Mouse (Mus musculus) MEL (cell line): ENCODE data around the gene Zdhhc14. TPM values are rescaled to one million over a fixed set of nuclear protein-coding genes. Genes with fewer than 3 reads are reported as not detected.
A peak's percentile ranks its signal among the peaks of the same experiment; 100 is the strongest.

ENCODE experiments used
- DNase-seq: peaks from one replicate; pipeline ENCODE4 v3.0.0; 2011; ENCODE audit warnings: low read depth, low spot score
- H3K27ac ChIP-seq: 2 replicates; pipeline ENCODE4 v1.5.1; 2012; ENCODE audit warnings: low read depth, mild to moderate bottlenecking, control low read depth, low read length, moderate library complexity; ENCODE audit not compliant: control insufficient read depth
- H3K27me3 ChIP-seq, 2 experiments: fragments of 150-350 bp in 1 of 2; sonication (generic) in 1 of 2; 2 replicates each; pipeline ENCODE4 v1.6.1; 2012; ENCODE audit warnings: low read length in 2 of 2, mild to moderate bottlenecking in 2 of 2, improper control_type of control experiment in 1 of 2, moderate library complexity in 1 of 2; ENCODE audit not compliant: insufficient read depth in 2 of 2, control insufficient read depth in 1 of 2
- H3K36me3 ChIP-seq, 2 experiments: 2 replicates each; pipeline ENCODE4 v1.6.1; 2012 to 2014; ENCODE audit warnings: low read length in 2 of 2, improper control_type of control experiment in 1 of 2, inconsistent platforms in 1 of 2, mild to moderate bottlenecking in 1 of 2; ENCODE audit not compliant: insufficient read depth in 2 of 2, control insufficient read depth in 1 of 2
- H3K4me1 ChIP-seq, 2 experiments: fragments of 150-350 bp in 1 of 2; sonication (generic) in 1 of 2; 2 replicates each; pipeline ENCODE4 v1.6.1; 2012; ENCODE audit warnings: low read length in 2 of 2, improper control_type of control experiment in 1 of 2, mild to moderate bottlenecking in 1 of 2; ENCODE audit not compliant: insufficient read depth in 2 of 2, control insufficient read depth in 1 of 2
- H3K4me3 ChIP-seq, 2 experiments: fragments of 150-350 bp in 1 of 2; sonication (generic) in 1 of 2; 2 replicates each; pipeline ENCODE4 v1.5.1; 2012; ENCODE audit warnings: low read depth in 2 of 2, low read length in 2 of 2, mild to moderate bottlenecking in 2 of 2, moderate library complexity in 2 of 2, control low read depth in 1 of 2, improper control_type of control experiment in 1 of 2; ENCODE audit not compliant: control insufficient read depth in 1 of 2, insufficient read depth in 1 of 2
- H3K79me2 ChIP-seq: 2 replicates; pipeline ENCODE4 v1.6.1; 2012; ENCODE audit warnings: mild to moderate bottlenecking, low read length, moderate library complexity; ENCODE audit not compliant: control insufficient read depth, poor library complexity, insufficient read depth
- H3K9ac ChIP-seq: 2 replicates; pipeline ENCODE4 v1.6.1; 2012; ENCODE audit warnings: low read depth, mild to moderate bottlenecking, control low read depth, low read length, moderate library complexity; ENCODE audit not compliant: control insufficient read depth, poor library complexity, severe bottlenecking
- H3K9me3 ChIP-seq: fragments of 150-350 bp; sonication (generic); replicated peaks from 2 replicates; pipeline ENCODE4 v1.6.1; 2012; ENCODE audit warnings: mild to moderate bottlenecking, low read length, improper control_type of control experiment, moderate library complexity; ENCODE audit not compliant: insufficient read depth
- CHD1 ChIP-seq: IDR thresholded peaks from 2 replicates; pipeline ENCODE4 v1.6.1; 2012; ENCODE audit warnings: low read depth, mild to moderate bottlenecking, inconsistent platforms, low read length, improper control_type of control experiment
- CHD2 ChIP-seq: IDR thresholded peaks from 2 replicates; pipeline ENCODE4 v1.6.1; 2011; ENCODE audit warnings: low read length, improper control_type of control experiment
- CTCF ChIP-seq, 3 experiments: IDR thresholded peaks in 2 of 3; conservative IDR thresholded peaks in 1 of 3; 2 replicates each; pipeline ENCODE4 v1.5.1; 2011 to 2012; ENCODE audit warnings: low read length in 3 of 3, low read depth in 2 of 3, mild to moderate bottlenecking in 2 of 3, improper control_type of control experiment in 1 of 3, inconsistent platforms in 1 of 3, mixed read lengths in 1 of 3, moderate library complexity in 1 of 3; ENCODE audit not compliant: control insufficient read depth in 1 of 3, insufficient read depth in 1 of 3, poor library complexity in 1 of 3, severe bottlenecking in 1 of 3
- EP300 ChIP-seq, 2 experiments: IDR thresholded peaks; 2 replicates each; pipeline ENCODE4 v1.6.1; 2011; ENCODE audit warnings: improper control_type of control experiment in 2 of 2, low read length in 2 of 2, low read depth in 1 of 2, mild to moderate bottlenecking in 1 of 2
- ETS1 ChIP-seq: IDR thresholded peaks from 2 replicates; pipeline ENCODE4 v1.6.1; 2012; ENCODE audit warnings: low read depth, mild to moderate bottlenecking, inconsistent platforms, low read length, improper control_type of control experiment, moderate library complexity
- GABPA ChIP-seq: IDR thresholded peaks from 2 replicates; pipeline ENCODE4 v1.6.1; 2012; ENCODE audit warnings: low read depth, mild to moderate bottlenecking, inconsistent platforms, low read length, improper control_type of control experiment, moderate library complexity
- GATA1 ChIP-seq: IDR thresholded peaks from 2 replicates; pipeline ENCODE4 v1.6.1; 2011; ENCODE audit warnings: low read depth, low read length, improper control_type of control experiment
- HCFC1 ChIP-seq: IDR thresholded peaks from 2 replicates; pipeline ENCODE4 v1.6.1; 2012; ENCODE audit warnings: low read depth, mild to moderate bottlenecking, inconsistent platforms, low read length, improper control_type of control experiment, moderate library complexity
- KAT2A ChIP-seq: conservative IDR thresholded peaks from 2 replicates; pipeline ENCODE4 v1.6.1; 2012; ENCODE audit warnings: low read depth, low read length, improper control_type of control experiment, inconsistent platforms
- MAFK ChIP-seq: IDR thresholded peaks from 2 replicates; pipeline ENCODE4 v1.6.1; 2011; ENCODE audit warnings: low read depth, mild to moderate bottlenecking, low read length, improper control_type of control experiment, borderline replicate concordance
- MAX ChIP-seq: IDR thresholded peaks from 2 replicates; pipeline ENCODE4 v1.6.1; 2011; ENCODE audit warnings: low read length, improper control_type of control experiment
- MYC ChIP-seq: IDR thresholded peaks from 2 replicates; pipeline ENCODE4 v1.6.1; 2011; ENCODE audit warnings: low read depth, mild to moderate bottlenecking, low read length, improper control_type of control experiment, moderate library complexity
- NELFE ChIP-seq: IDR thresholded peaks from 2 replicates; pipeline ENCODE4 v1.6.1; 2011; ENCODE audit warnings: low read depth, low read length, improper control_type of control experiment
- POLR2A ChIP-seq, 2 experiments: IDR thresholded peaks; 2 replicates each; pipeline ENCODE4 v1.6.1; 2011 to 2012; ENCODE audit warnings: low read length in 2 of 2, mild to moderate bottlenecking in 2 of 2, control low read depth in 1 of 2, improper control_type of control experiment in 1 of 2, low read depth in 1 of 2, moderate library complexity in 1 of 2; ENCODE audit not compliant: control insufficient read depth in 1 of 2, insufficient read depth in 1 of 2, poor library complexity in 1 of 2
- POLR2AphosphoS5 ChIP-seq: IDR thresholded peaks from 2 replicates; pipeline ENCODE4 v1.6.1; 2012; ENCODE audit warnings: low read depth, borderline replicate concordance, mild to moderate bottlenecking, inconsistent platforms, low read length, moderate library complexity, mixed read lengths
- RAD21 ChIP-seq: IDR thresholded peaks from 2 replicates; pipeline ENCODE4 v1.6.1; 2011; ENCODE audit warnings: mild to moderate bottlenecking, low read depth, low read length, improper control_type of control experiment
- RCOR1 ChIP-seq: IDR thresholded peaks from 2 replicates; pipeline ENCODE4 v1.6.1; 2012; ENCODE audit warnings: low read depth, mild to moderate bottlenecking, inconsistent platforms, low read length, improper control_type of control experiment
- SIN3A ChIP-seq: IDR thresholded peaks from 2 replicates; pipeline ENCODE4 v1.6.1; 2012; ENCODE audit warnings: low read length, improper control_type of control experiment, inconsistent platforms
- TAL1 ChIP-seq: IDR thresholded peaks from 2 replicates; pipeline ENCODE4 v1.6.1; 2012; ENCODE audit warnings: mild to moderate bottlenecking, inconsistent platforms, low read length, moderate library complexity, mixed read lengths
- TCF12 ChIP-seq: IDR thresholded peaks from 2 replicates; pipeline ENCODE4 v1.6.1; 2014; ENCODE audit warnings: low read depth, mild to moderate bottlenecking, inconsistent platforms, low read length, improper control_type of control experiment, moderate library complexity
- USF2 ChIP-seq, 2 experiments: IDR thresholded peaks; 2 replicates each; pipeline ENCODE4 v1.6.1; 2011 to 2012; ENCODE audit warnings: improper control_type of control experiment in 2 of 2, low read length in 2 of 2, borderline replicate concordance in 1 of 2, inconsistent platforms in 1 of 2, low read depth in 1 of 2, mild to moderate bottlenecking in 1 of 2; ENCODE audit not compliant: insufficient read depth in 1 of 2
- ZC3H11A ChIP-seq: IDR thresholded peaks from 2 replicates; pipeline ENCODE4 v1.6.1; 2012; ENCODE audit warnings: low read depth, mild to moderate bottlenecking, inconsistent platforms, low read length, improper control_type of control experiment
- ZKSCAN1 ChIP-seq: IDR thresholded peaks from 2 replicates; pipeline ENCODE4 v1.6.1; 2012; ENCODE audit warnings: low read depth, mild to moderate bottlenecking, inconsistent platforms, low read length, improper control_type of control experiment, moderate library complexity
- ZMIZ1 ChIP-seq: IDR thresholded peaks from 2 replicates; pipeline ENCODE4 v1.6.1; 2012; ENCODE audit warnings: low read depth, mild to moderate bottlenecking, inconsistent platforms, low read length, improper control_type of control experiment, moderate library complexity
- ZNF384 ChIP-seq: IDR thresholded peaks from 2 replicates; pipeline ENCODE4 v1.6.1; 2012; ENCODE audit warnings: low read depth, mild to moderate bottlenecking, inconsistent platforms, low read length, improper control_type of control experiment
- polyA plus RNA-seq, 2 experiments: library from polyadenylated mRNA; stranded (reverse) in 1 of 2; unstranded in 1 of 2; fragments of >175 nt in 1 of 2; fragments of >200 nt in 1 of 2; gene quantifications; 2 replicates each; pipeline versions ENCODE4 v1.2.1 to v1.2.4; 2012; ENCODE audit warnings: low replicate concordance in 2 of 2, low read depth in 1 of 2; ENCODE audit not compliant: insufficient read length in 2 of 2, insufficient read depth in 1 of 2, missing spikeins in 1 of 2
- total RNA-seq: library from RNA; depleted of rRNA; stranded (reverse); fragments of 300-350 nt; gene quantifications from 2 replicates; pipeline ENCODE4 v1.2.3, GENCODE M21; 2012

Gene Zdhhc14
- total and polyA plus RNA-seq, 3 experiments: 3.4 to 4.9 TPM; not detected in 1

GRCm38 (mm10) chr17:5685324-5685723, 193.0 kb downstream of the Zdhhc14 start:
- Histone ChIP-seq H3K4me1 (peaks cover 0 to 3% of the 10 kb centered on the region in 2 experiments; a peak in 1 of 4 replicates), H3K27me3 (no peaks in the 10 kb centered on the region), H3K4me3 (no peak overlapping the region), H3K9ac (no peak overlapping the region), H3K36me3 (peaks cover 0 to 3% of the 10 kb centered on the region in 2 experiments; a peak in 2 of 4 replicates), H3K9me3 (no peaks in the 10 kb centered on the region), H3K27ac (no peak overlapping the region), H3K79me2 (no peaks in the 10 kb centered on the region)
- no peak for DNase-seq
- no peak for TF ChIP-seq RAD21

- Histone ChIP-seq H3K27me3 (no peaks in the 10 kb centered on the region), H3K4me3 (no peak overlapping the region), H3K27ac (no peak overlapping the region), H3K9me3 (no peaks in the 10 kb centered on the region), H3K4me1 (peaks cover 0 to 3% of the 10 kb centered on the region in 2 experiments; a peak in 1 of 4 replicates), H3K36me3 (peaks cover 0 to 3% of the 10 kb centered on the region in 2 experiments; a peak in 2 of 4 replicates), H3K9ac (no peak overlapping the region), H3K79me2 (no peaks in the 10 kb centered on the region)
- TF ChIP-seq RAD21 (no peak), TCF12 (no peak), ZMIZ1 (no peak), ZKSCAN1 (no peak), NELFE (no peak), HCFC1 (no peak), EP300 (IDR thresholded peaks at IDR 0.05; ENCODE audit: low read depth in 1 of 2, low read length in 2 of 2) (no peak), POLR2A (IDR thresholded peaks at IDR 0.05; ENCODE audit: control insufficient read depth in 1 of 2, insufficient read depth in 1 of 2, low read depth in 1 of 2, low read length in 2 of 2, poor library complexity in 1 of 2) (no peak), USF2 (IDR thresholded peaks at IDR 0.05; ENCODE audit: borderline replicate concordance in 1 of 2, insufficient read depth in 1 of 2, low read depth in 1 of 2, low read length in 2 of 2) (no peak), KAT2A (no peak), CHD2 (no peak), GABPA (no peak), GATA1 (no peak), TAL1 (no peak), MAX (no peak), RCOR1 (no peak)
- DNase-seq: peak; percentile 26
These were observed 195.5 kb downstream of the Zdhhc14 start for GRCm38 (mm10) chr17:5687810-5688209.

GRCm38 (mm10) chr17:5688222-5688621, 195.9 kb downstream of the Zdhhc14 start:
- Histone ChIP-seq H3K27me3 (no peaks in the 10 kb centered on the region), H3K9ac (no peak overlapping the region), H3K36me3 (peaks cover 0 to 3% of the 10 kb centered on the region in 2 experiments; a peak in 2 of 4 replicates), H3K79me2 (no peaks in the 10 kb centered on the region), H3K4me1 (peaks cover 0 to 3% of the 10 kb centered on the region in 2 experiments; a peak in 1 of 4 replicates), H3K27ac (no peak overlapping the region), H3K4me3 (no peak overlapping the region), H3K9me3 (no peaks in the 10 kb centered on the region)
- DNase-seq: peak; percentile 58
- TF ChIP-seq GATA1: peak; percentile 48; the same call in 1 of the 2 replicates
- TF ChIP-seq CTCF (IDR thresholded peaks at IDR 0.05 in 2 of 3, conservative IDR thresholded peaks at IDR 0.05 in 1 of 3; ENCODE audit: control insufficient read depth in 1 of 3, insufficient read depth in 1 of 3, low read depth in 2 of 3, low read length in 3 of 3, poor library complexity in 1 of 3, severe bottlenecking in 1 of 3): no peak
- TF ChIP-seq ZNF384: no peak
- TF ChIP-seq ETS1: peak; percentile 36; the same call in 1 of the 2 replicates
- no peak for TF ChIP-seq MYC
- no peak for TF ChIP-seq MAFK
- peak; percentile 36; the same call in 1 of the 2 replicates for TF ChIP-seq TAL1
- TF ChIP-seq NELFE: no peak
- TF ChIP-seq CHD2: no peak
- TF ChIP-seq EP300 (IDR thresholded peaks at IDR 0.05; ENCODE audit: low read depth in 1 of 2, low read length in 2 of 2): peak; percentile 59 to 66
- TF ChIP-seq ZKSCAN1: no peak
- TF ChIP-seq USF2 (IDR thresholded peaks at IDR 0.05; ENCODE audit: borderline replicate concordance in 1 of 2, insufficient read depth in 1 of 2, low read depth in 1 of 2, low read length in 2 of 2): no peak
- no peak for TF ChIP-seq MAX
- no peak for TF ChIP-seq SIN3A
- TF ChIP-seq ZMIZ1: no peak
- no peak for TF ChIP-seq POLR2AphosphoS5
- no peak for TF ChIP-seq HCFC1
- TF ChIP-seq CHD1: no peak
- no peak for TF ChIP-seq ZC3H11A
